Mouse (Mus musculus): Measurements from ENCODE around the gene Gm16434. TPM values are rescaled to one million over a fixed set of nuclear protein-coding genes. Genes with fewer than 3 reads are reported as not detected.
A peak's percentile ranks its signal among the peaks of the same experiment; 100 is the strongest.
"Not testable (repeated sequence)": the region's sequence is repeated elsewhere in the genome, so short reads cannot be mapped to it uniquely, and the experiment has no call there.

The Gm16434 gene
- polyA plus RNA-seq (2014; fragmentation: Nextera tagmentation; extraction: Ambion mirVana): not detected in 2 replicates

- not testable (repeated sequence) for DNase-seq (ENCODE audit: low spot score); H3K27me3 ChIP-seq (ENCODE audit: control insufficient read depth, insufficient read depth, low read length); H3K4me2 ChIP-seq (replicated peaks); H3K36me3 ChIP-seq (replicated peaks; ENCODE audit: control insufficient read depth, insufficient read depth); H3K9ac ChIP-seq; H3K4me1 ChIP-seq (replicated peaks; ENCODE audit: control insufficient read depth, insufficient read depth, low read length); H3K27ac ChIP-seq; H3K9me3 ChIP-seq (ENCODE audit: control insufficient read depth, low read length); H3K4me3 ChIP-seq (replicated peaks; ENCODE audit: low read length); ATAC-seq (ENCODE audit: low FRiP score)
- WGBS: no CpG with 5 or more reads among the region's 2 CpGs
Observed at GRCm38 (mm10) chr14:7194440-7194839, at the start of gene Gm16434. Gene Gm16434 (minus strand): TSS chr14:7194540.

- not testable (repeated sequence) for H3K9ac ChIP-seq; H3K36me3 ChIP-seq (replicated peaks; ENCODE audit: control insufficient read depth, insufficient read depth); H3K27me3 ChIP-seq (ENCODE audit: control insufficient read depth, insufficient read depth, low read length); ATAC-seq (ENCODE audit: low FRiP score); H3K4me1 ChIP-seq (replicated peaks; ENCODE audit: control insufficient read depth, insufficient read depth, low read length); H3K4me3 ChIP-seq (replicated peaks; ENCODE audit: low read length); H3K27ac ChIP-seq; H3K9me3 ChIP-seq (ENCODE audit: control insufficient read depth, low read length); H3K4me2 ChIP-seq (replicated peaks)
- 2% methylated on average over 7 of the region's 10 CpGs for WGBS
- DNase-seq (ENCODE audit: low spot score): peak; percentile 36
Observed at GRCm38 (mm10) chr14:7243498-7243897, 49.2 kb upstream of the Gm16434 start.

GRCm38 (mm10) chr14:7200070-7200469 lies 5.7 kb upstream of the Gm16434 start:
- not testable (repeated sequence) for H3K4me2 ChIP-seq (replicated peaks); H3K9me3 ChIP-seq (ENCODE audit: control insufficient read depth, low read length); H3K4me3 ChIP-seq (replicated peaks; ENCODE audit: low read length); ATAC-seq (ENCODE audit: low FRiP score); H3K36me3 ChIP-seq (replicated peaks; ENCODE audit: control insufficient read depth, insufficient read depth); DNase-seq (ENCODE audit: low spot score); H3K9ac ChIP-seq; H3K27me3 ChIP-seq (ENCODE audit: control insufficient read depth, insufficient read depth, low read length); H3K27ac ChIP-seq; H3K4me1 ChIP-seq (replicated peaks; ENCODE audit: control insufficient read depth, insufficient read depth, low read length)
- WGBS: 93% methylated on average over 1 of the region's 3 CpGs

- not testable (repeated sequence) for H3K4me3 ChIP-seq (replicated peaks; ENCODE audit: low read length); H3K9me3 ChIP-seq (ENCODE audit: control insufficient read depth, low read length); H3K4me2 ChIP-seq (replicated peaks); H3K9ac ChIP-seq; DNase-seq (ENCODE audit: low spot score); H3K27me3 ChIP-seq (ENCODE audit: control insufficient read depth, insufficient read depth, low read length); H3K36me3 ChIP-seq (replicated peaks; ENCODE audit: control insufficient read depth, insufficient read depth); H3K4me1 ChIP-seq (replicated peaks; ENCODE audit: control insufficient read depth, insufficient read depth, low read length); ATAC-seq (ENCODE audit: low FRiP score); H3K27ac ChIP-seq
- WGBS: no CpG with 5 or more reads among the region's 37 CpGs
Observed at GRCm38 (mm10) chr14:7174483-7174971, 19.8 kb downstream of the Gm16434 start, which contains the start of gene Gm3512. Gene Gm3512 (minus strand): TSS chr14:7174533.

Other genes starting within 250 kb of the Gm16434 start
- gene Gm6356, start 220.7 kb downstream of the Gm16434 start, polyA plus RNA-seq (2014; fragmentation: Nextera tagmentation; extraction: Ambion mirVana): not detected in 2 replicates
- 4.3 and 4.8 TPM in 2 replicates for gene Gm10406, start 167.1 kb downstream of the Gm16434 start, polyA plus RNA-seq (2014; fragmentation: Nextera tagmentation; extraction: Ambion mirVana)
- gene Gm3685, start 149.6 kb downstream of the Gm16434 start, polyA plus RNA-seq (2014; fragmentation: Nextera tagmentation; extraction: Ambion mirVana): not detected in 2 replicates
- gene Gm3696, start 93.9 kb downstream of the Gm16434 start, polyA plus RNA-seq (2014; fragmentation: Nextera tagmentation; extraction: Ambion mirVana): 8.5 and 8.6 TPM in 2 replicates
- not detected in 2 replicates for gene Gm6676, start 69.1 kb downstream of the Gm16434 start, polyA plus RNA-seq (2014; fragmentation: Nextera tagmentation; extraction: Ambion mirVana)
- 10.2 and 12.4 TPM in 2 replicates for gene Gm3512, start 20.0 kb downstream of the Gm16434 start, polyA plus RNA-seq (2014; fragmentation: Nextera tagmentation; extraction: Ambion mirVana)
- gene Gm3727, start 70.2 kb upstream of the Gm16434 start, polyA plus RNA-seq (2014; fragmentation: Nextera tagmentation; extraction: Ambion mirVana): not detected in 2 replicates
- gene Gm3739, start 120.5 kb upstream of the Gm16434 start, polyA plus RNA-seq (2014; fragmentation: Nextera tagmentation; extraction: Ambion mirVana): 6.8 TPM in 2 replicates
- gene Gm5797, start 137.9 kb upstream of the Gm16434 start, polyA plus RNA-seq (2014; fragmentation: Nextera tagmentation; extraction: Ambion mirVana): not detected in 2 replicates
- not detected in 2 replicates for gene Gm8374, start 170.6 kb upstream of the Gm16434 start, polyA plus RNA-seq (2014; fragmentation: Nextera tagmentation; extraction: Ambion mirVana)

Measured in hindbrain, embryonic 14.5 days (tissue).